ENCODE assay signal across 8 mouse cellular contexts in genomic region chr2:30952824-30953490, GRCm38 (mm10). TPM values are rescaled to one million over a fixed set of nuclear protein-coding genes. Genes with fewer than 3 reads are reported as not detected.
DNase-seq lines count a peak whose midpoint lies in the region; ATAC-seq and TF ChIP-seq lines count a peak whose summit lies in the region.

Gene Tor1b, plus strand, starts transcription at chr2:30952959.

- peak within 1 kb of the TSS; percentile 90 for H3K27ac ChIP-seq in hindbrain, embryonic 12.5 days

- no peak for TF ChIP-seq CTCF in Patski (IDR thresholded peaks at IDR 0.05)

- CTCF ChIA-PET in Patski (lab: Charles Lee), result interaction anchor here (1.3 to 1.6 kb wide), 2 partner anchors 10 to 197 kb away, joined by 3 to 6 read pairs; no protein-coding TSS in a partner anchor

- H3K4me1 ChIP-seq in hindbrain, embryonic 12.5 days, result peaks cover 31% of the 10 kb centered on the region

- whole genome bisulfite sequencing in hindbrain, embryonic 12.5 days, result 0% methylated on average over 60 of the region's 60 CpGs

- no peaks in the 10 kb centered on the region for H3K27me3 ChIP-seq in Patski
- 0 out of 2 replicates have a peak, but pooled peaks cover 4% of the 10 kb centered on the region for H3K27me3 ChIP-seq in hindbrain, embryonic 12.5 days

- in situ Hi-C loops in Patski (cut with MboI; ENCODE audit: low pct_unique_long_range_greater_than_20kb), result no loop called here

- H3K4me3 ChIP-seq in hindbrain, embryonic 12.5 days, result peak within 1 kb of the TSS; percentile 95

- peak; percentile 57 for ATAC-seq in Patski
- peak; percentile 95 for ATAC-seq in hindbrain, embryonic 12.5 days (ENCODE audit: low FRiP score)

- no peaks in the 10 kb centered on the region for H3K9me3 ChIP-seq in hindbrain, embryonic 12.5 days (replicated peaks)

- H3K9ac ChIP-seq in hindbrain, embryonic 12.5 days, result peak within 1 kb of the TSS; percentile 94

- no peak for DNase-seq in Patski (ENCODE audit: low read depth, low spot score)
- peak; percentile 87 for DNase-seq in cerebellum, adult 9-11 months
- DNase-seq in frontal cortex, postnatal 10 days (ENCODE audit: low spot score in 2 of 2), result peak; percentile 77 to 85
- DNase-seq in layer of hippocampus, postnatal 36 days, result peak; percentile 87
- peak; percentile 94 for DNase-seq in lung, postnatal 36 days
- DNase-seq in retina, postnatal 1 day, result peak; percentile 96
- peak; percentile 63 for DNase-seq in urinary bladder, adult 2 months (ENCODE audit: low spot score)

- H3K36me3 ChIP-seq in hindbrain, embryonic 12.5 days, result peaks cover 27% of the 10 kb centered on the region

- POLR2A ChIA-PET in Patski (lab: Charles Lee), result interaction anchor here (0.6 to 1.4 kb wide), 3 partner anchors 9 to 267 kb away, joined by 3 read pairs; no protein-coding TSS in a partner anchor

- peak within 1 kb of the TSS; percentile 91 for H3K4me2 ChIP-seq in hindbrain, embryonic 12.5 days (replicated peaks)

RNA-seq across cellular contexts. Expression of gene Tor1b, which starts in this region (rescaled TPM):
- polyA plus RNA-seq in Patski (2021), result 65.8 TPM
- 22.9 and 23.2 TPM in 2 replicates for polyA plus RNA-seq in hindbrain, embryonic 12.5 days (2016; fragmentation: Nextera tagmentation; extraction: Ambion mirVana)
- 10 to 100 TPM; 40.3 to 40.7 TPM for total RNA-seq in layer of hippocampus, postnatal 36 days (2021)
- 45.0 and 47.1 TPM in 2 replicates for polyA plus RNA-seq in urinary bladder, adult 2 months (2012; rRNA removed)
